Mouse (Mus musculus): ENCODE data around the gene Ccl11.

Gene Ccl11

DNA sequence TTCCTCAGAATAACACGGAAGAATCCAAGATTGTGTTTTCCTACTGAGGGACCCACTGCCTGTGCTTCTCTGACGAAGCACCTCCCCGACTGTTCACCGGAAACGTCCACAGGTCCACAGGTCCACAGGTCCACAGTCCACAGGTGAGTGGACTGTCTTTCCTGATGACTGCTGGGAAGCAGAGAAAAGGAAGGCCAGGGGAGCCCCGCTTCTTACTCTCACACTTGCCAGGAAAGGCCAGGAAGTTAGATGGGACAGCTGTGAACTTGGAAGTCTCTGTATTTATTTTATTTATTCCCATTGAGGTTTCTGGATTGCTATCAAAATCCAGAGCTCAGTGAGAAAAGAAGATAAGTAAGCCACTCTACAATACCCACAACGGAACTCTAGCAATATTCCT lies 3.8 kb upstream of the Ccl11 start:
- no peak for DNase-seq (ENCODE audit: extremely low spot score)

DNA sequence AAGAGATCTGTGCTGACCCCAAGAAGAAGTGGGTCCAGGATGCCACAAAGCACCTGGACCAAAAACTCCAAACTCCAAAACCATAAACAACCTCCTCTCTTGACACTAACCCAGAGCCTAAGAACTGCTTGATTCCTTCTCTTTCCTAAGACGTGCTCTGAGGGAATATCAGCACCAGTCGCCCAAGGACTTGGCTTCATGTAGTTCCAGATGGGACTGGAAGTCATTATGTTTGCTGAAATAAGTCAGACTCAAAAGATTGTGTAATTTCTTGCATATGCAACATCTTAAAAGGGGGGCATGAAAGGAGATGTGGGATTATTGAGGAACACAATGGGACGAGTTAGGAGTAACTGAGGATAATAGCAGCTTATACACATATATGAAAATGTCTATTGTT lies 4.6 kb downstream of the Ccl11 start:
- no peak for DNase-seq (ENCODE audit: extremely low spot score)

DNA sequence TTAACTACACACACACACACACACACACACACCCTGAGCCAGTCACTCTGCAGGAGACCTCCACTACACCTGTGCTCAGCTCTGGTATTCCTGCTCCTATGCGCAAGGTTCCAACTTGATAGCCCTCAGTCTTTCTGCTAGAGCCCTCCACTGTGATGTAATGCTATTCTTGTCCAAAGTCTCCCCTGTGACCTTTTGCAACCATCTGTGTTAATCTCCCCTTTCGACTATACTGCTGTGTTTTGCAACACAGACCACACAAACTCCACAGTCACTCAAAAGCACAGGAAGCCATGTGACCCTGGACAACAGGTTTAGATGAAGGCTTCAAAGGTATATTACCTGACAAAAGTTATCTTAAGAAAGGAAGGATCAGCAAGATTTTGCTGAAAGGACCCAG lies 5.8 kb downstream of the Ccl11 start:
- no peak for DNase-seq (ENCODE audit: extremely low spot score)

GRCm38 (mm10) chr11:82066953-82067571 lies 9.4 kb downstream of the Ccl11 start:
- no peak for DNase-seq (ENCODE audit: extremely low spot score)

- DNase-seq (ENCODE audit: extremely low spot score), result no peak
Observed at GRCm38 (mm10) chr11:82071076-82071475, 13.5 kb downstream of the Ccl11 start.

DNA sequence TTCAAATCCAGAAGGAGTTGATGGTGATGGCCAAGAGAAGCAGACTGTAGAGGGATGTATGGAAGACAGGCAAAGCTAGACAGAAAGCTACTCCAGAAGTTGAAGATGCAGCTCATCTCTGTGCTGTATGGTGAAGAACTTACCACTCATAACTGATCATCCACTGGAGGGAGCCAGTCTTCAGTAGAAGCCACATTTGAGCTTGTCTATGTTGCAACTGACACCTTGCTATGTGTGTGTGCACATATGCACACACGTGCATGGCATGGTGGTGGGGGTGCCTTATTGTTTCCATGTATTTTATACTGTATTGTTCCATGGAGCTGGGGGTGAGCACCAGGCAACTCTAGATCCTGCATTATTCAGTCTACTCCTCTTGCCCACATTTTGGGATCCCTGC lies 14.8 kb downstream of the Ccl11 start:
- no peak for DNase-seq (ENCODE audit: extremely low spot score)

- no peak for DNase-seq (ENCODE audit: extremely low spot score)
Observed at GRCm38 (mm10) chr11:82072984-82073383, 15.4 kb downstream of the Ccl11 start.

GRCm38 (mm10) chr11:82073686-82074085 lies 16.1 kb downstream of the Ccl11 start:
- no peak for DNase-seq (ENCODE audit: extremely low spot score)

DNA sequence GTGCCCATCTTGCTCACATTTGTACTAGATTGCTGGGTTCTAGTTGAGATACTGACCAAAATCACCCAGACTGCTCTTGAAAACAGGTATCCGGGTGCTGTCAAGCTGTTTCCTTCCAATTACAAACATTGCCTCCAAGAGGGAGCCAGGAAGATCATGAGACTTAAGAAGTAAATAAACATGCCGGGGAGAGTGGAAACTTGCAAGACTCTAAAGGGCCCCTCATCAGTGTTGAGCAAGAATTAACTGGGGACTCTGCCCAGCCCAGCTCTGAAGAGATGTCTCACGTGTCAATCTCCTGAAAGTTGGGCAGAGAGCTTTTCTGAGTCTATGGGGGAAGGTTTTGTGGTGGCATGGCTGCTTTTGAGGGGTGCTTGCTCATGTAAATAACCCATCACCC lies 19.4 kb downstream of the Ccl11 start:
- no peak for DNase-seq (ENCODE audit: extremely low spot score)

- DNase-seq (ENCODE audit: extremely low spot score), result no peak
Observed at GRCm38 (mm10) chr11:82078136-82078730, 20.6 kb downstream of the Ccl11 start.

- DNase-seq (ENCODE audit: extremely low spot score), result no peak
Observed at GRCm38 (mm10) chr11:82080865-82081264, 23.2 kb downstream of the Ccl11 start.

- DNase-seq (ENCODE audit: extremely low spot score), result no peak
Observed at GRCm38 (mm10) chr11:82084360-82084759, 26.7 kb downstream of the Ccl11 start.

- DNase-seq (ENCODE audit: extremely low spot score), result no peak
Observed at GRCm38 (mm10) chr11:82099511-82100323, 42.1 kb downstream of the Ccl11 start.

- DNase-seq (ENCODE audit: extremely low spot score), result no peak
Observed at GRCm38 (mm10) chr11:82101087-82101486, 43.5 kb downstream of the Ccl11 start.

DNA sequence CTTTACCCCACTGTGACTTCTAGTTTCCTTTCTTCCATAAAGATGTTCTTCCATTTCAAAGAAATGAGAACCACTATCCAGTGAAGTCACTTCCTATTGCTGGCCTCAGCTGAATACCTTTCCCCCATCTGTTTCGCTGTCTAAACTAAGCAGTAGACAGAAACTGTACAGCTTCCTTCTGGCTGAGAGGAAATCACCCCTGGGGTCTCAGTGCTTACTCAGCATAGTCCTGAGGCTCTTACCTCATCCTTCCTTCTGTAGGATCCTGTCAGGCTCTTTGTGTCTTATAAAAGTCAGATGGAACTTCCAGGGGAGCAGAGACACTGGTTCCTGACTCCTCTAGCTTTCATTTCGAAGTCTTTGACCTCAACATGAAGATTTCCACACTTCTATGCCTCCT lies 43.9 kb downstream of the Ccl11 start, which contains the start of gene Ccl12:
Ccl12 (plus strand) TSS at position 317 of the 400 bp plus-strand sequence.
- DNase-seq (ENCODE audit: extremely low spot score), result no peak

DNA sequence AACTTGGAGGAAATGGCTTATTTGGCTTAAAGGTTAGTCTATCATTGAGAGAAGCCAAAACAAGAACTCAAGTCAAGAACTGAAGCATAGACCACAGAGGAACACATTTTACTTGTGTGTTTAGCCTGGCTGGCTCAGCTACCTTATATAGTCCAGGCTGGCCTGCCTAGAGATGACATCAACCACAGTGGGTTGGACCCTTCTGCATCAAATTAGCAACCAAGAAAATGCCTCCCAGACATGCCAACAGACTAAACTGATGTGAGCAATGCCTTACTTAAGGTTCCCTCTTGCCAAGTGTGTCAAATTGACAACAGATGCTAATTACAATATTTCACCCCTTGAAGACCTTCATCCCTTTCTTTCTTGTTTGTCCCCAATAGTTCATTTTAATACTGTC lies 52.0 kb downstream of the Ccl11 start:
- DNase-seq (ENCODE audit: extremely low spot score), result no peak

- no peak for DNase-seq (ENCODE audit: extremely low spot score)
Observed at GRCm38 (mm10) chr11:82110372-82111248, 53.0 kb downstream of the Ccl11 start.

Measured in embryo, embryonic 9.5 days (tissue).